Mouse (Mus musculus) liver, embryonic 12.5 days (tissue): ENCODE measurements around the gene Ntng1. TPM values are rescaled to one million over a fixed set of nuclear protein-coding genes. Genes with fewer than 3 reads are reported as not detected.

Experiments
- ATAC-seq: fragments of 200-750 bp; cut with Nextera tagmentation; 2 replicates; pipeline ENCODE4 v1.8.0; 2017; ENCODE audit warnings: moderate number of reproducible peaks, mild to moderate bottlenecking, moderate library complexity
- H3K27ac ChIP-seq: fragments of 300-500 bp; sonication (generic); 2 replicates; pipeline ENCODE4 v1.5.1; 2016; ENCODE audit warnings: mild to moderate bottlenecking
- H3K27me3 ChIP-seq: fragments of 300-500 bp; sonication (generic); replicated peaks from 2 replicates; pipeline ENCODE4 v1.6.1; 2016; ENCODE audit warnings: mild to moderate bottlenecking, moderate library complexity
- H3K36me3 ChIP-seq: fragments of 300-500 bp; sonication (generic); 2 replicates; pipeline ENCODE4 v1.6.1; 2016; ENCODE audit warnings: mild to moderate bottlenecking, moderate library complexity
- H3K4me1 ChIP-seq: fragments of 300-500 bp; sonication (generic); 2 replicates; pipeline ENCODE4 v1.6.1; 2016
- H3K4me2 ChIP-seq: fragments of 300-500 bp; sonication (generic); 2 replicates; pipeline ENCODE4 v1.6.1; 2016; ENCODE audit warnings: mild to moderate bottlenecking, moderate library complexity
- H3K4me3 ChIP-seq: fragments of 300-500 bp; sonication (generic); 2 replicates; pipeline ENCODE4 v1.5.1; 2016; ENCODE audit warnings: mild to moderate bottlenecking, moderate library complexity
- H3K9ac ChIP-seq: fragments of 300-500 bp; sonication (generic); 2 replicates; pipeline ENCODE4 v1.6.1; 2016; ENCODE audit warnings: mild to moderate bottlenecking, moderate library complexity
- H3K9me3 ChIP-seq: fragments of 300-500 bp; sonication (generic); replicated peaks from 2 replicates; pipeline ENCODE4 v1.6.1; 2016; ENCODE audit warnings: mild to moderate bottlenecking, moderate library complexity
- WGBS: fragments of 180-500 bp; shearing (Covaris S2); methylation state at CpG from one replicate; pipeline ENCODE4 v1.1.7; 2016; ENCODE audit not compliant: insufficient replicate concordance; 5-methylcytosine and 5-hydroxymethylcytosine counted together
- polyA plus RNA-seq: library from polyadenylated mRNA; unstranded; fragments of >200 nt; fragmentation: Nextera tagmentation; extraction: Ambion mirVana; gene quantifications from 2 replicates; pipeline ENCODE4 v1.2.1, GENCODE M21; 2016

Ntng1 gene
- polyA plus RNA-seq, result 0.20 and 0.61 TPM in 2 replicates

DNA sequence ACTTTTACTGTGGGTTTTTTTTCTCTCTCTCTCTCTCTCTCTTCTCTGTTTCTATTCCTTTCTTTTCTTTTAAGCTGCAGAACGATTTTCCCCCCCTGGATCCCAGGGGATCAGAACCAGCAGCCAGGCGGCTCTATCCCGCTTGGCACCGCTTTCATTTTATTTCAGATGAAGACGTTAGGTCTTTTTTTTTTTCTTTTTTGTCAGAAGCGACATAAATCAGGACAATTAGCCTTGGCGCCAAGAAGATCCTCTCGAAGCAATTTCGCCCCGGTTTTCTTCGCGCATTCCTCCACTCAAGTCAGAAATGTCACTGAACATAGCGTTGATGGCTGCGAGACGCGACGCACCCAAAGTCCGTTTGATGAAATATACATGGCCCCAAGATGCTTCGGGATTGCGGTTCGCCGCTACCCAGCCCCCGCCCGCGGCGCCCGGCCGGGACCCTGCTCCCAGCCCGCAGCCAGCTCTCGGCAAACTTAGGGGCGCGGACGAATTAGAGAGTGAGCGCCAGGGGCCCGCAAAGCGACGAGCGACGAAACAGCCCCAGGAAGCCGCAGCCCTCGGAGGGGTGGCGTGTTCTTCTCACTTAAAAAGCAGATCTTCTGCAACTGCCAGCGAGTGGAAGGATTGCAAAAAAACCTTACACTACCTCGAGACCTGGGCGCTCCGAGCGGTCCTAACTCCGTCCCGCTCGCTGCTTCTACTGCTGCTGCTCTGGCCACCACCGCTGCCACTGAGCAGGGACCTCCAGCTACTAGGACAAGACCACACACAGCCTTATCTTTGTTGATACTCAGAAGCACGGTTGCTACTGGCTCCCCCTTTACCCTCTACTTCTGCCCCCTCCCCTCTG, at the start of gene Ntng1:
Gene Ntng1, minus strand, starts transcription at position 806 of the 856 bp plus-strand sequence.
- Histone ChIP-seq H3K27ac (no peak within 1 kb of the TSS), H3K4me3 (peak within 1 kb of the TSS; percentile 51), H3K27me3 (peaks cover 53% of the 10 kb centered on the region), H3K9ac (no peak within 1 kb of the TSS), H3K36me3 (no peaks in the 10 kb centered on the region), H3K4me2 (peak within 1 kb of the TSS; percentile 72), H3K4me1 (0 out of 2 replicates have a peak, but pooled peaks cover 4% of the 10 kb centered on the region), H3K9me3 (no peaks in the 10 kb centered on the region)
- WGBS, result under 1% methylated on average over 52 of the region's 52 CpGs
- no peak; the same call in 1 of the 2 replicates for ATAC-seq

DNA sequence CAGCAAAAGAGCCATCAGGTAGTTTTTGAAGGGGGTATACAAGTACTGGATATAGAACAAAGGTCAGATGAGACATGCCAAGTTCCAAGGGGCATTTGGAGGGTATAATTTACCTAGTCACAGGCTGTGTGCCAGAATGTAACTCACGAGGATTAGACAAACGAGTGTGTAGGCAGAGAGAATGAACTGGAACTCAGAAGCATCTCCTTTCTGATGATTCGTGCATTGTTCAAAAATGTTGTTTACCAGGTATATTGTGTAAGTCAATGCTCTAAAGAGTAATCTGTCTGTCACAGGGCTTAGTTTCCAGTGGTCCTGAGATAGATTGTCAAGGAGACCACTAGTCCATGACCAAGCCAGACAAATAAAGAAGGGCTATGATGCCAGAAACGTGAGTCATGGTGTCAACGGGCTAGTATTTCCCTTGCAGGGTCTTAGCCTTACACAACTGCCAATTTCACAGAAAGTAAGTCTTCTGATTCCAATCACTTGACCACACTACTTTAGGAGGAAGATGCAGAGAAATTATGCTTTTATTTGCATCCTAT, 43.7 kb upstream of the Ntng1 start:
- Histone ChIP-seq H3K4me2 (no peak overlapping the region), H3K9me3 (no peaks in the 10 kb centered on the region), H3K27me3 (no peaks in the 10 kb centered on the region), H3K36me3 (no peaks in the 10 kb centered on the region), H3K4me3 (no peak overlapping the region), H3K4me1 (no peaks in the 10 kb centered on the region), H3K27ac (no peak overlapping the region), H3K9ac (no peak overlapping the region)
- no peak for ATAC-seq
- WGBS, result 67% methylated on average over 5 of the region's 5 CpGs

DNA sequence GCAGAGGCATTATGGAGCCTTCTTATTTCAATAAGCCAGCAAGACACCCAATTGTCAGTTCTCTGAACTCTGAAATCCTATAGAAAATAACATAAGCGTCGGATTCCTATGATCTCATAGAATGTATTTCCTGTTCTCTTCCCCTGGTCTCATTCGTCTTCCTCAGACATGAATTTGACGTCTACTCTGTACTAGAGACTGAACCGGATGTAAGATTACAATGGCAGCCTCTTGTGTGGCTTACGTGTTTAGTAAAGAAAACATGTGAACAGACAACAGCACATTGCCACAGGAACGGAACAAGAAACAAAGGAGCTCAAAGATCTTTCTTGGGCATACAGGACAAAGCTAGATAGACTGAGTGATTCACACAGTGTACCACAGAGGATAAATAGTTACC, 5.3 kb upstream of the Ntng1 start:
- Histone ChIP-seq H3K27ac (no peak overlapping the region), H3K36me3 (no peaks in the 10 kb centered on the region), H3K4me2 (no peak overlapping the region), H3K4me1 (no peaks in the 10 kb centered on the region), H3K9ac (no peak overlapping the region), H3K9me3 (no peaks in the 10 kb centered on the region), H3K4me3 (no peak overlapping the region), H3K27me3 (peaks cover 20% of the 10 kb centered on the region)
- ATAC-seq, result no peak
- WGBS, result 69% methylated on average over 7 of the region's 7 CpGs

DNA sequence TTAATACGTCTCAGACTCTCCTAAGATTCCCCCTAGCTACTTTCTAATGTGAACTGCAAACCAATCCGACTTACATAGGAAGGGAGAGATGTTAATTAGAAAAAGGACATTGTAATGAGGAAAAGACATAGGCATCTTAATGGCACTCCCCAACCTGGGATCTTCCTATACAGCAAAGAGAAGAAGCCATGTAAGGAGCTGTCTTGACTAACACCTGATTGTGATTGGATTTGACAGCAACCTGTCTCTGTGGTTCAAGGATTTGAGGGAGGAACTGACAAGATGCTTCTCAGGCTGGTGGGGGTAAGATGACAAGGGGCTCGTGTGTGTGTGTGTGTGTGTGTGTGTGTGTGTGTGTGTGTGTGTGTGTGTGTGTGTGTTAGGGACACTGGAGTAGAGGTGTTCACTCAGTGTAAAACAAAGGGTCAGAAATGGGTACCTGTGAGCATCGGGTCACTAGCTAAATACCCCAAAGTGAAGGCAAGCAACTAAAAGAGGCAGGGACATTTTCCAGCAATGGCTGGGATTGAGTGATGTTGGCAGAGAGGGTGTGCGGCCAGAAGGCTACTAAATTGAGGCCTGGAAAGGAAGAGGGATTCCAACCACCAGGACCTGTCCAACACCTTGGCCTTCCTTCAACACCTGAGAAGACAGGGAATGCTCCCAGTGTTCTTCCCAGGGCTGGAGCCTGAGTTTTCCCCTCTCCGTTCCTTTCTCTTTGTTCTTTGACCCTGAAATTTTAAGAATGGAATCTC, 667 bp upstream of the Ntng1 start:
- Histone ChIP-seq H3K4me2 (no peak overlapping the region), H3K36me3 (no peaks in the 10 kb centered on the region), H3K9ac (no peak overlapping the region), H3K27me3 (peaks cover 53% of the 10 kb centered on the region), H3K9me3 (no peaks in the 10 kb centered on the region), H3K4me3 (no peak overlapping the region), H3K27ac (no peak overlapping the region), H3K4me1 (0 out of 2 replicates have a peak, but pooled peaks cover 4% of the 10 kb centered on the region)
- 39% methylated on average over 6 of the region's 6 CpGs for WGBS
- ATAC-seq, result no peak

DNA sequence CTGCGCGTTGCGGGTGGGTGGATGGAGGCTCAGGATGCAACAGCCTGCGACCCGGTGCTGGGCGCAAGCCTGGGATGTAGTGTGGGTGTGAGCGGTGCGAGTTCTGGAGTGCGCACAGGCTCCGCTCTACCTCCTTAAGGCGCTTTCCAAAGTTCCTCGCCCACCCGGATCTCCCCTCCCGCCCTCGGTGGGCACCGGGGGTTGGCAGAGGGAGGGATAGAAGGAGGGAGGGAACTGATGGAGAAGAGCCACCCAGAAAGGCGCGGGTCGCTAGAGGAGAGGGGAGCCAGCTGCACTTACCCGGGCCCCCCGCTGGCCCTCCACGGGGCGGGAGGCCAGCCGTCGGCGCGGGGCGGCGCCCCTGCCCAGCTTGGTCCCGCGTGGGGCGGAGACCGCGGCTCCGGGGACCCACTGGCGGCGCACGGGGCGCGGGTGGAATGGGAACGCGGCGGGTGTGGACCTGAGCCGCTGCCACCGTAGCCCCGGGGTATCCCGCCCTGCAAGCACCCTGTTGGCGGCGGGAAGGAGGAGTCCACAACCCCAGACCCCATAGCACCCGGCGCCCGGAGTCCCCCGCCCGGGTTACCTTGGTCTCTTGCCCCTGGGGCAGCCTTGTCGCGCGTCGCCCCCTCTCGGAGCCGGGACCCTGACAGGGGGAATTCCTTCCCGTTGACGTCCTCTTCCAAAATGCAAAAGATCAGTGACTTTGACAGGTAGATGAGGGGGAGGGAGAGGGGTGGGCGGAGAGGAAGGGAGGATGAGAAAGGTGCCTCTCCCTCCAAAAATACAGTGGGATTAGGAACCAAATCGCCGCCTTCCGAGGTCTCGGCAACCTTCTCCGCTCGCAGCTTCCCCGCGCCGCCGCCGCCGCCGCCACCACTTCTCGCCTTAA, 1.3 kb downstream of the Ntng1 start:
- ATAC-seq, result no peak; the same call in 1 of the 2 replicates
- Histone ChIP-seq H3K27me3 (peaks cover 53% of the 10 kb centered on the region), H3K27ac (no peak overlapping the region), H3K36me3 (no peaks in the 10 kb centered on the region), H3K4me1 (0 out of 2 replicates have a peak, but pooled peaks cover 4% of the 10 kb centered on the region), H3K9ac (no peak overlapping the region), H3K9me3 (no peaks in the 10 kb centered on the region), H3K4me2 (peak overlapping the region; percentile 72), H3K4me3 (peak overlapping the region; percentile 51)
- WGBS, result 1% methylated on average over 75 of the region's 77 CpGs

DNA sequence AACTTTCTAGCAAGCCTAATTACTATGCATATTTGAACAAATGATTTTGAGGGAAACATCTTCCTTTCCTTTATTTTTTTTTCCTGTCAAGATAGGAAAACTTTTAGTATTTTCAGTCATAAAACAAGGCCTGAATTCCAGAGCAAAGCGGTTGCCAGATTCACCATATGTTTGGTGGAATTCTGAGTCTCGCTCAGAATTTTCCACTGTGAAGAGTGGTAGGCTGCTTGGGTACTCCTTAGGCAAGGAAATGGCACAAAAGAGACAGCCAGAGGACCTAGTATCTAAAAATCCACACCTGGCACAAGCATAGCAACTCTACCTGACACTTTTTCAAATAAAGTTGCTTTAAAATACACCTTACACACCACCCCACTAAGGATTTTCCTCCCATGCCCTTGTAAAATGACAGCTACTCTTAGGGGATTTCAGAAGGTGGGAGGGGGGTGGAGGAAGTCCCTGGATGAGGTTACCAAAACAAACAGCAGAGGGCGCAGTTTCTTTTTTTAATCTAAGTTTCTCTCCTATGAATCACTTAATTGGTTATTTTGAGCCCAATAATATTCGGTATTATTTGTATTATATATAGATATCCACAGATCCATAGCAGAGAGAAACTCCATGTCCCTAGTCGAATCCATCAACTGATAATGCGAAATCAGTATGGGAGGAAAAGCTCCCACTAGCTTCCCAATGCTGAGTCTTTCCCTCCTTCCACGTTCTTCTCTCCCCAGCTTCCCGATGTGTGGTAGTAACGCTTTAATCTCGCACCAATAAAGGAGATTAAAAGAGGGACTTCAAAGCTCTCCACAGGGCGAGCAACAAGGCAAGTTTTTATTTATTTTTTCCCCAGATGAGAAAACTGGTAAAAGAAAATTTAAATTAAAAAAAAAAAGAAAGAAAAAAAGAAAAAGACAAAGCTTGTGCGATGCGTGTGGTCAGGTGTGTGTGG, 2.2 kb downstream of the Ntng1 start:
- WGBS, result 2% methylated on average over 13 of the region's 13 CpGs

DNA sequence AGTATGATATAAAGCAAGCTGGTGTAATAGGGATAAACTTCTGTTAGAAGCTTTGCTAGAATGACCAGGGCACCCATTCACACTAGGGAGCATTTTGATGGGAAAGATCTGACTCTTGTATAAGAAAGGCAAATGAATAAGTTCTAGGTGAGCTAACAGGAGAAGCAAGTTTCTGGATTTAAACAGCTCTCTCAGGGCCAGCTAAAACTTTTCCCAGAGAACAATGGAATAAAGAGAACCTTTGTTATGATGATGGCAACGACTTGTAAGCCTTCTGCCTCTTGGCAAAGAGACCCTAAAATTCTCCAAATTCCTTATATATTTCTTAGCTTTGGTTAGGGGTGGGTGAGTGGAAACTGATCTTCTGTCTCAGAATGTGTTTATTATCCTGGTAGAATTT, 7.7 kb downstream of the Ntng1 start:
- no peak overlapping the region for H3K4me3 ChIP-seq
- H3K27me3 ChIP-seq, result peaks cover 3% of the 10 kb centered on the region; the same call in 1 of the 2 replicates
- H3K27ac ChIP-seq, result no peak overlapping the region
- no peaks in the 10 kb centered on the region for H3K36me3 ChIP-seq
- no peaks in the 10 kb centered on the region for H3K4me1 ChIP-seq
- WGBS, result 17% methylated on average over 1 of the region's 1 CpGs
- H3K9ac ChIP-seq, result no peak overlapping the region
- no peak overlapping the region for H3K4me2 ChIP-seq
- ATAC-seq, result no peak
- no peaks in the 10 kb centered on the region for H3K9me3 ChIP-seq

More for the DNA sequence above, 2.2 kb downstream of the Ntng1 start:
- ATAC-seq, result no peak
- Histone ChIP-seq H3K36me3 (no peaks in the 10 kb centered on the region), H3K27me3 (peaks cover 53% of the 10 kb centered on the region), H3K4me1 (0 out of 2 replicates have a peak, but pooled peaks cover 4% of the 10 kb centered on the region), H3K9me3 (no peaks in the 10 kb centered on the region), H3K27ac (no peak overlapping the region), H3K4me3 (peak overlapping the region; percentile 51), H3K4me2 (peak overlapping the region; percentile 72), H3K9ac (no peak overlapping the region)

DNA sequence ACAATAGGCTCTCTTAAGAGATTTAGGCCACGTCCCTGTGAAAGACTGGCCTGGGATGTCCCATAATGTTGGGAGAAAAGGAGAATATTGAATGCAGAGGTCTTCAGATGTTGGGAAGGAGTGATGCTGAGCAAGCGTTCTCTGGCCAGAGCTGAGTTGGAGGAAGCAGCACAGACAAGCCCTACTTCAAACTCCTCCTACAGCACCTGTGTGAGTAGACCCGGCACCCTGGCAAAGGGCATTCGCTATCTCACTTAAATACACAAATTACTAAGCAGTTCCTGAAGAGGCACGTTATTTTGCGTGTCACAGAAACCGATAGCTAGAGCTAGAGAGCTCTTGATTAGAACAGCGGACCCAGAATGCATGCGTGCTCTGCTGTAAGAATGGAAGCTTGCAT, 10.7 kb downstream of the Ntng1 start:
- H3K9me3 ChIP-seq, result no peaks in the 10 kb centered on the region
- H3K36me3 ChIP-seq, result no peaks in the 10 kb centered on the region
- H3K27ac ChIP-seq, result no peak overlapping the region
- no peak overlapping the region for H3K9ac ChIP-seq
- ATAC-seq, result no peak
- 73% methylated on average over 9 of the region's 9 CpGs for WGBS
- H3K4me2 ChIP-seq, result no peak overlapping the region
- no peaks in the 10 kb centered on the region for H3K27me3 ChIP-seq
- H3K4me1 ChIP-seq, result no peaks in the 10 kb centered on the region
- no peak overlapping the region for H3K4me3 ChIP-seq

DNA sequence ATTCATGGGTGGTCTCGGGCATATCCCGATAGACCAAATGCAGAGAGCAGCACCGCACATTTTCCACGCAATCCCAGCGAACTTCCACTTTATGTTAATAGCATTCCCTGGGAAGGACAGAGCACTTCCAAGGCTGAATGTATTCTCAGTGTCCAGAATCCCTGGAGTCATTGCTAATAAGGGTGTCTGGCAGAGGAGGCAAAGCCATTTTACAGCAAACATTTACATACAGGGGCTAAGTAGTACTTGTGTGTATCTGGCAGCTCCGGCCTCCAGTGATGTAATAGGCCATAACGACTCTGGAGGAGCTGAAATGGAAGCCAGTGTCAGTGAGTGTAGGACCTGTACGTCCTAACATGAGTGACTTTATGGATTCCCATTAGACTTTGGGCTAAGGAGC, 11.5 kb downstream of the Ntng1 start:
- no peak overlapping the region for H3K9ac ChIP-seq
- no peak for ATAC-seq
- no peak overlapping the region for H3K27ac ChIP-seq
- no peak overlapping the region for H3K4me3 ChIP-seq
- WGBS, result 70% methylated on average over 8 of the region's 8 CpGs
- H3K4me1 ChIP-seq, result no peaks in the 10 kb centered on the region
- no peak overlapping the region for H3K4me2 ChIP-seq
- H3K36me3 ChIP-seq, result no peaks in the 10 kb centered on the region
- H3K27me3 ChIP-seq, result no peaks in the 10 kb centered on the region
- no peaks in the 10 kb centered on the region for H3K9me3 ChIP-seq

DNA sequence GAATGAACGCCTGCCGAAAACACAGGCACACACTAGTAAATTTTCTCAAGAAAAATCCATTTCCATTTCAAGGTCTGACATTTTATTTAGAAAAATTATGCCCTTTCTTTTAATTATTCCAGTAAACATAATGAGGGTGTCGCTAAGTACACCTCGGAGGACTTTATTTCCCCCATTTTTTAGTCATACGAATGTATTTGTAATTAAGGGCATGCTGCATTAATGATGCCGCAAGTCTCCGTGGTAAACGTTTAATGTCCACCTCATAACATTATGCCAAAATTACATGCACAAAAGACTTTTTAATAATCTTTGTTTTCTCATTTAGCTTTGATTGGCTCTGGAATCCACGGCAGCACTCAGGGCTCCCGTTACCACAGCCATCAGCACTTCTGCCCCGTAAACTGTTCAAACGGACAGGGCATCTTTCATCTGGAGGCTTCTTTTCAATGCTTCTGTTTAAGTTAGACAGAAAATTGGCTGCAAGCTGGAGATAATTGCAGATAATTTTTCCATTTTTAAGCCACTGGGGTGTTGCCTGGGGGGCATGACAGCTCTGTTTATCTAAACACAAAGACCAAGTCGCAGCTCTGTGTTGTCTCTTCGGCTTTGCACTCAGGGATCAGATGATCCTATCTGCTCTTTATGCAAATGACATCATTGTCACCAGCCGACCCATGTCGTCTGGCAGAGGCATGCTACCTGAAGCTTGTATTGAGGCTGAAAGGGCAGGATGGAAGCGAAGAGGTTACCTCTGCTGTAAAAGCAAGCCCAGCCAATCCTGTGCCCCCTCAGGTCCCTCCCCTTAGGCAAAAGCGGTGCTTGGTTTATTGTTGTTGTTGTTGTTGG, 12.5 kb downstream of the Ntng1 start:
- Histone ChIP-seq H3K9me3 (no peaks in the 10 kb centered on the region), H3K9ac (no peak overlapping the region), H3K4me1 (no peaks in the 10 kb centered on the region), H3K27me3 (no peaks in the 10 kb centered on the region), H3K27ac (no peak overlapping the region), H3K36me3 (no peaks in the 10 kb centered on the region), H3K4me2 (no peak overlapping the region), H3K4me3 (no peak overlapping the region)
- ATAC-seq, result no peak
- WGBS, result 58% methylated on average over 18 of the region's 18 CpGs
